Mouse (Mus musculus) embryonic facial prominence, embryonic 15.5 days (tissue): ENCODE results near the gene Icos. TPM values are rescaled to one million over a fixed set of nuclear protein-coding genes. Genes with fewer than 3 reads are reported as not detected.

Source experiments
- ATAC-seq: fragments of 200-750 bp; cut with Nextera tagmentation; 2 replicates; pipeline ENCODE4 v1.8.0; 2017; ENCODE audit warnings: low read depth, moderate TSS enrichment; ENCODE audit not compliant: insufficient number of reproducible peaks, low FRiP score, low TSS enrichment
- H3K27ac ChIP-seq: fragments of 300-500 bp; sonication (generic); replicated peaks from 2 replicates; pipeline ENCODE4 v1.5.1; 2015; ENCODE audit warnings: mild to moderate bottlenecking, inconsistent platforms
- H3K27me3 ChIP-seq: fragments of 300-500 bp; sonication (generic); 2 replicates; pipeline ENCODE4 v1.6.1; 2015; ENCODE audit warnings: inconsistent platforms
- H3K36me3 ChIP-seq: fragments of 300-500 bp; sonication (generic); 2 replicates; pipeline ENCODE4 v1.6.1; 2015; ENCODE audit warnings: mild to moderate bottlenecking, inconsistent platforms
- H3K4me1 ChIP-seq: fragments of 300-500 bp; sonication (generic); 2 replicates; pipeline ENCODE4 v1.6.1; 2015; ENCODE audit warnings: inconsistent platforms
- H3K4me2 ChIP-seq: fragments of 300-500 bp; sonication (generic); replicated peaks from 2 replicates; pipeline ENCODE4 v1.6.1; 2015; ENCODE audit warnings: mild to moderate bottlenecking, inconsistent platforms
- H3K4me3 ChIP-seq: fragments of 300-500 bp; sonication (generic); replicated peaks from 2 replicates; pipeline ENCODE4 v1.5.1; 2015; ENCODE audit warnings: mild to moderate bottlenecking, inconsistent platforms
- H3K9ac ChIP-seq: fragments of 300-500 bp; sonication (generic); 2 replicates; pipeline ENCODE4 v1.6.1; 2015; ENCODE audit warnings: inconsistent platforms
- H3K9me3 ChIP-seq: fragments of 300-500 bp; sonication (generic); replicated peaks from 2 replicates; pipeline ENCODE4 v1.6.1; 2016; ENCODE audit warnings: inconsistent platforms
- WGBS: fragments of 180-500 bp; shearing (Covaris S2); methylation state at CpG from one replicate; pipeline ENCODE4 v1.1.7; 2015; 5-methylcytosine and 5-hydroxymethylcytosine counted together
- polyA plus RNA-seq: library from polyadenylated mRNA; unstranded; fragments of >200 nt; fragmentation: Nextera tagmentation; extraction: Ambion mirVana; gene quantifications from 2 replicates; pipeline ENCODE4 v1.2.1, GENCODE M21; 2015

Icos gene
- polyA plus RNA-seq, 1 experiment from 2014 or later, result 0.45 TPM

DNA sequence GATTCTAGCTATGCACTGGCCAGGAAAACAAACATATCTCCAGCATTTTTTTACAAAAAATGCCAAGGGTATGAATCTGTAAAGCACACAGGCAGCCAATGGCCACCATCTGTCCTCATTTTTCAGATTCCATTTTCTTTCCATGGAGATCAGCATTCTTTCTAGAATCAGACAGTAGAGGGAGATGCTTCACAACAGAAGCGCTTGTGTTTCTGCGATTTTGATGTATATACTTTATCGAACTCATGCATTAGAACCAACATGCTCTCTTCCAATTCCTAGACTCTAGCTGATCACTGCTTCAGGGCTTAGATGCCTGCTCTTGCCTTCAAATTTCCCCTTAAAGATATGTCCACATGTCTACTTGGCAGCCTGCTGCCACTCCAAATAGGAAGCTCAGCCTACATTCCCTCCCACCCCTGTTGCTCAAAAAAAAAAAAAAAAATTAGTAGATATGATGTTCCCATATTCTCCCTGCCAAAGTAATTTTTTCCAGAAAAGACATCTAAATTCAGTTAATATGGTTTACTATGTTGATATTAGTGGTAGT, 20.4 kb downstream of the Icos start:
- H3K36me3 ChIP-seq, result no peaks in the 10 kb centered on the region
- H3K27me3 ChIP-seq, result no peaks in the 10 kb centered on the region
- no peak overlapping the region for H3K4me3 ChIP-seq
- no peak overlapping the region for H3K4me2 ChIP-seq
- H3K4me1 ChIP-seq, result no peaks in the 10 kb centered on the region
- H3K9ac ChIP-seq, result no peak overlapping the region
- WGBS, result 65% methylated on average over 3 of the region's 3 CpGs
- no peaks in the 10 kb centered on the region for H3K9me3 ChIP-seq
- no peak overlapping the region for H3K27ac ChIP-seq
- ATAC-seq, result no peak

DNA sequence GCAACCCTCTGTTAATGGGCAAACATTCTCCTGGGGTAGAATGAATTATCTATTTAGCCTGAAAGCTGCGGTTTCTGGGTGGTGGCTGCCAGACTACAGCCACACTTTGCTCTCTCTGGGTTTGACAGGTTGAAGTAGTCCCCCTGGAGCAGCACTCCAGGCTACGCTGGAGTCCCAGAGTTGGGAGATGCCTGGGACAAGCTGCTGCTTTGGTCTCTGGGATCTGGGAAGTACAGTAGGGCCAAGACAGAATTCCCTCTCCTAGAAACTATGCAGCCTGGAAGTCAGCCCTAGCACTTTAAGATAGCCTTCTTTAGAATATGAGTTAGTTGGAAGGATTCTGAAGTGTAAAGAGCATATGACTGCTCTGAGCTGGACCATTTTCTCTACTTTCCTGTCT, 21.0 kb downstream of the Icos start:
- Histone ChIP-seq H3K27me3 (no peaks in the 10 kb centered on the region), H3K4me1 (no peaks in the 10 kb centered on the region), H3K27ac (no peak overlapping the region), H3K36me3 (no peaks in the 10 kb centered on the region), H3K9me3 (no peaks in the 10 kb centered on the region), H3K9ac (no peak overlapping the region), H3K4me2 (no peak overlapping the region), H3K4me3 (no peak overlapping the region)
- no peak for ATAC-seq
- WGBS, result 72% methylated on average over 2 of the region's 2 CpGs

DNA sequence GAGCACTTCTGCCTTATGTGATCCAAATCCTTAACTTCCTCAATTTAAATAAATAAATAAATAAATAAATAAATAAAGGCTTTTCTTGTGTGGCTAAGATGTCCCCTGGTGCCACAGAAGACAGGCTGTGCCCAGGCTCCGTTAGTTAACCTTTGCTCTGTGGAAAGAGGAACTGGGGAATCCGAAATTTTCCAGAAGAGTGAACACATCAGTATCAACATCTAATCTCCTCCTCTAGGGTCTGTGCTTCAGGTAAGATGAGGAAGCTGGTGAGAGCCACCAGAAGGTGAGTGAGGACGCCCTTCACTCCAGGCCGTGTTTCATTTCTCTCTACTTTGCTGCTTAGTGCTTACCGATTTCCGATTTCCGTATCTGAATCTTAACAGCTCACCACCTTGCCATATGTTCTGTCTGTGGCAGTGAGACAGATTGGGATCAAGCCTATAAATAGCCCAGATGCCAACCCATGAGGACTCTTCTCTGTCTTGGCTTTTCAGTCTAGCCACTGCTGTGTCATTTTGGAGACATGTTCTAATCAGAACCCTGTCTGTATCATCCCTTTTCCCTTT, 24.1 kb downstream of the Icos start:
- H3K9ac ChIP-seq, result no peak overlapping the region
- ATAC-seq, result no peak
- no peaks in the 10 kb centered on the region for H3K9me3 ChIP-seq
- no peaks in the 10 kb centered on the region for H3K4me1 ChIP-seq
- H3K27ac ChIP-seq, result no peak overlapping the region
- no peaks in the 10 kb centered on the region for H3K36me3 ChIP-seq
- no peak overlapping the region for H3K4me3 ChIP-seq
- 88% methylated on average over 7 of the region's 7 CpGs for WGBS
- H3K4me2 ChIP-seq, result no peak overlapping the region
- no peaks in the 10 kb centered on the region for H3K27me3 ChIP-seq

DNA sequence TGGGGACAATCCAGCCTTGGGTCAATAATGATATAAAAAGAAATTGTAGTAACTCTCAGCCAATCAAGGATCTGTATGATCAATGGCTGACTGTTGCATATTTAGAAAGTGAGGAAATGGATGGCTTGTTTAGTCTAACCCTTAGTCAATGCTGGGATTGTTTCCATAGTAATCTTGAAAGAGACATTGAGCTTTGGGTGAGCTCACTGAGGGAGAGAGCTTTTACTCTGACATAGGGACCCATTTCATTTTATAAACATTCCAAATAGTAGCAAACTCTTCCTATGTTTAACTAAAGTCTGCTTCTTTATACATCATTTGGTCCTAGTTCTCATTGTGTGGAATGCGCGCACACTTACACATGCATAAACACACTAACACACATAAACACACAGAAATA, 28.5 kb downstream of the Icos start:
- no peak overlapping the region for H3K27ac ChIP-seq
- H3K9me3 ChIP-seq, result no peaks in the 10 kb centered on the region
- ATAC-seq, result no peak
- H3K4me2 ChIP-seq, result no peak overlapping the region
- H3K4me1 ChIP-seq, result no peaks in the 10 kb centered on the region
- no peaks in the 10 kb centered on the region for H3K27me3 ChIP-seq
- 91% methylated on average over 2 of the region's 2 CpGs for WGBS
- no peak overlapping the region for H3K4me3 ChIP-seq
- H3K9ac ChIP-seq, result no peak overlapping the region
- no peaks in the 10 kb centered on the region for H3K36me3 ChIP-seq

DNA sequence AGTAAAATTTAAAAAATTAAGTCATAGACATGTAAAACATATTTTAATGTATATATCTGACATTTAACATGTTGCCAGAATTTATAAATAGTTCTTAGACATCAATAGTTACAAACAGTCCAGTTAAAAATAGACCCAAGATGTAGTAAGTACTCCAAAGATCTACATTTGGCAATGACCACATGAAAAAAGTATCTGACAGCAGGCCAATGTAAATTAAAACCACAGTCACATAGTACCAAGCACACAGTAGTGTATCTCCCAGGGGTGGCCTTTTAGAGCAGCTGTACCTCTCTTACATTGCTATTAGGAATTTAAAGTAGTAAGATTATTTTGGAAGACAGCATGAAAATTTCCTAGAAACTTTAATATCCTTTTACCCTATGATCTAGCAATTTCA, 29.8 kb downstream of the Icos start:
- H3K9ac ChIP-seq, result no peak overlapping the region
- H3K27ac ChIP-seq, result no peak overlapping the region
- H3K27me3 ChIP-seq, result no peaks in the 10 kb centered on the region
- ATAC-seq, result no peak
- no peaks in the 10 kb centered on the region for H3K4me1 ChIP-seq
- no peaks in the 10 kb centered on the region for H3K36me3 ChIP-seq
- no peak overlapping the region for H3K4me3 ChIP-seq
- no peak overlapping the region for H3K4me2 ChIP-seq
- no peaks in the 10 kb centered on the region for H3K9me3 ChIP-seq

DNA sequence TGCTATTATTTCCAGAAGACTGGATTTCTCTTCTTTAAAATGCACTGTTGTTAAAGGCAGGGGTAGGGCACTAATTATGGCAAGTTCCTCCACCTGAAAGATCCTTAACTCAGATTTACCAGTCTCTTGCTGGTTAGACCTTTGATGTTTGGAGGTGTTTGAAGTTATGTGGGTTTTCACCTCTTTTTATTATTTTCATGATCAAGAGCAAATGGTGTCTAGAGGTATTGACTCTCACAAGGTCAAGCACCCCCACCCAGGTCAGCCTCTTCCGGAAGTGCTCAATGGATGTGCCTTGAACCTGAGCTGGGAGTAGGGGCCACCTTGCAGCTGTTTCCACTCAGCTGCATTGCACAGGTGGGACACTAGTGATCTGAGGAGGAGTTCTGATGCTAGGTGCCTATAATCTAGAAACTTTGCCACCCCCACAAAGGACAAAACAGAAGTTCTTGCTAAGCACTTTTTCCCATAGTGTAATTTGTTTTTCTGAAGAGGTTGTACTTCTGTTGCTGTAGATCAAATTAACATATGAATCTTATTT, 38.9 kb downstream of the Icos start:
- no peak overlapping the region for H3K4me2 ChIP-seq
- no peaks in the 10 kb centered on the region for H3K4me1 ChIP-seq
- H3K27ac ChIP-seq, result no peak overlapping the region
- no peak overlapping the region for H3K9ac ChIP-seq
- WGBS, result 63% methylated on average over 1 of the region's 1 CpGs
- no peaks in the 10 kb centered on the region for H3K27me3 ChIP-seq
- ATAC-seq, result no peak
- H3K4me3 ChIP-seq, result no peak overlapping the region
- H3K36me3 ChIP-seq, result no peaks in the 10 kb centered on the region
- no peaks in the 10 kb centered on the region for H3K9me3 ChIP-seq

DNA sequence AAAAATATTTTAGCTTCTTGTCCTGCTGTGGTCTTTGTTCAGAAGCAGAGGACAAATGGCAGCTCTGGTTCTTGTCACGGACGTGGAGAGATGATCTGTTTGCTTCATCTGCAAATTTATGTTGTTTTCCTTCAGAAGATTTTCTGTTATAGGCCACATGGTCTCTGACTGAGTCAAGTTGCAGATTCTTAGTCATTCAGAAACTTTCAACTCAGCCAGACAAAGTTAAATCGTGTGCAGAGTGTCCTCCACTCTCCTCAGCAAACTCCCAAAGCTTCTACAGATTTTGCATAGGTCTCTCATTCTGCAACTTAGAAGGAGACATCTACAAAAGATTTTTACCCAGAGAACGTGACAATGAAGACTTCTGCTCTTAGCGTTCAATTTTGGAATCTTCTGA, 49.0 kb downstream of the Icos start:
- ATAC-seq, result no peak
- WGBS, result 71% methylated on average over 5 of the region's 5 CpGs
- Histone ChIP-seq H3K4me3 (no peak overlapping the region), H3K4me1 (no peaks in the 10 kb centered on the region), H3K4me2 (no peak overlapping the region), H3K9me3 (no peaks in the 10 kb centered on the region), H3K27me3 (no peaks in the 10 kb centered on the region), H3K27ac (no peak overlapping the region), H3K9ac (no peak overlapping the region), H3K36me3 (no peaks in the 10 kb centered on the region)

DNA sequence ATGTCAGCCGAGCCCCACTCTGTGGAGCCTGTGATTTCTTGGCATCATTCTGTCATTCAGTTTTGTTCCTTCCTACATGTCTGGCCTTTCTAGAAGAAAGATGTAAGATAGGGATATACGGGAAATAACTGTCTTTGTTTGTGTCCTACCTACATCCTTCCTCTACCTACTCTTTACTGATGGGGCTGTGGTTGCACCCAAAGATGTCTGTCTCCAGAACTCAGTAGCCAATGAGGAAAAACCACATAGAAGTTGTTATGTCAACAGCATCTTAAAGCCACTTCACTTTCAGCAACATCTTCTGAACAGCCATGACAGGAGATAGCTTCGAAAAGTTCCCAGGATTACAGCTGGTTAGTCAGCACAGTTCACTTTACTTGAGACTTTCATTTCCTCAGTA, 49.8 kb downstream of the Icos start:
- H3K27me3 ChIP-seq, result no peaks in the 10 kb centered on the region
- H3K27ac ChIP-seq, result no peak overlapping the region
- no peaks in the 10 kb centered on the region for H3K36me3 ChIP-seq
- H3K9ac ChIP-seq, result no peak overlapping the region
- no peaks in the 10 kb centered on the region for H3K9me3 ChIP-seq
- no peak for ATAC-seq
- WGBS, result 93% methylated on average over 3 of the region's 3 CpGs
- H3K4me2 ChIP-seq, result no peak overlapping the region
- no peak overlapping the region for H3K4me3 ChIP-seq
- no peaks in the 10 kb centered on the region for H3K4me1 ChIP-seq

DNA sequence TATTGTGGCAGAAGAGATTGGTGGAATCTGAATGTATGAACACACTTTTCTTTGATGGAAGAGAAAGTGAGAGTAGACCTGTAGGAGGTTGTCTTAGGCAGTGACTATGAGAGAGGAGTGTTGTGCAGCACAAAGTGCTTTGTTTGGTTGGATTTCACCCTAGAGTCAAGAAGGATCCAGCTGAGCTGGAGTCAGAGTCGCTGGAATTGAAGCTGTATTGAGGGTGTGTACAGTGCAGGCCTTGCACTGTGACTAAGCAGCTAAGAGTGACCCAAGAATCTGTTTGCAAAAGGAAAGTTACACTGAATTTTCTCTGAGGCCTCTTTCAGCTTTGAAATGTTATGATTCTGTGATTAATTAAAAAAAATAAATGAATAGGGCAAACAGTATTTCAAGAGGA, 52.2 kb downstream of the Icos start:
- ATAC-seq, result no peak
- no peaks in the 10 kb centered on the region for H3K4me1 ChIP-seq
- WGBS, result 30% methylated on average over 1 of the region's 1 CpGs

DNA sequence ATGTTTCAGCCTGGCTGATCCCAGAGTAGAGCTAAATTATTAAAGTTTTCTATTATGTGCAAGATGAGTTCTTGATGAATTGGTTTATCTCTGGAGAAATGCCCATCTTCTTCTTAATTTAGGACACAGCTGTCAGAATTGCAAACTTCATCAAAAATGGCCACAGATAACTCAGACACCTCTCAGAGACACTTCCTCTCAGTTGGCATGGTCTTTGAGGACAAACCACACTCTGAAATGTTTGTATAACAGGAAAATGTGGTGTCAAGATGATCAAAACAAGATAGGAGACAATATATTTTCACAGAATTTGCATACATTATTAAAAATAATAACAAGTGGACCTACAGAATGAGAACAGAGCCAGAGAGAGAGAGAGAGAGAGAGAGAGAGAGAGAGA, 52.8 kb downstream of the Icos start:
- no peak for ATAC-seq
- Histone ChIP-seq H3K27ac (no peak overlapping the region), H3K4me3 (no peak overlapping the region), H3K4me2 (no peak overlapping the region), H3K9me3 (no peaks in the 10 kb centered on the region), H3K36me3 (no peaks in the 10 kb centered on the region), H3K27me3 (no peaks in the 10 kb centered on the region), H3K4me1 (no peaks in the 10 kb centered on the region), H3K9ac (no peak overlapping the region)

More for the DNA sequence above, 52.2 kb downstream of the Icos start:
- H3K36me3 ChIP-seq, result no peaks in the 10 kb centered on the region
- H3K27ac ChIP-seq, result no peak overlapping the region
- H3K4me3 ChIP-seq, result no peak overlapping the region
- H3K9ac ChIP-seq, result no peak overlapping the region
- no peaks in the 10 kb centered on the region for H3K9me3 ChIP-seq
- H3K27me3 ChIP-seq, result no peaks in the 10 kb centered on the region
- no peak overlapping the region for H3K4me2 ChIP-seq

DNA sequence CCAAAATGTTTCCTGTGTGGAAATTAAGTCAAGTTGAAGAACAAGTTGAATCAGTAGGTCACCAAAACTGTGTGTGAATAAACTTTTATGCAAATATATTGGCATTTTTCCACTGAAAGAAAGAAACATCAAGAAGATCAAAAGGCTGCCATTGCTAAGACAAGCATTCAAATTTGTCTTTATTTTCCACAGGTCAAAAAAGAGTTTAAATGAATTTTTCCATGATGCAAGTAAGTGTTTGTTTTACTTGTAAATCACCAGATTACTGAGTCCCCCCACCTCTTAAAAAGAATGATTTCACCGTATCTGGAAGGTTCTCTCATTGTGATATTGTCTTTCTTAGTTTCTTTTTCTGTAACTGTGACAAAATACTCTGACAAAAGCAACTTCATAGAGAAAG, 57.5 kb downstream of the Icos start:
- WGBS, result 63% methylated on average over 1 of the region's 1 CpGs
- Histone ChIP-seq H3K4me3 (no peak overlapping the region), H3K27me3 (no peaks in the 10 kb centered on the region), H3K4me1 (no peaks in the 10 kb centered on the region), H3K9me3 (no peaks in the 10 kb centered on the region), H3K36me3 (no peaks in the 10 kb centered on the region), H3K4me2 (no peak overlapping the region), H3K9ac (no peak overlapping the region), H3K27ac (no peak overlapping the region)
- ATAC-seq, result no peak

DNA sequence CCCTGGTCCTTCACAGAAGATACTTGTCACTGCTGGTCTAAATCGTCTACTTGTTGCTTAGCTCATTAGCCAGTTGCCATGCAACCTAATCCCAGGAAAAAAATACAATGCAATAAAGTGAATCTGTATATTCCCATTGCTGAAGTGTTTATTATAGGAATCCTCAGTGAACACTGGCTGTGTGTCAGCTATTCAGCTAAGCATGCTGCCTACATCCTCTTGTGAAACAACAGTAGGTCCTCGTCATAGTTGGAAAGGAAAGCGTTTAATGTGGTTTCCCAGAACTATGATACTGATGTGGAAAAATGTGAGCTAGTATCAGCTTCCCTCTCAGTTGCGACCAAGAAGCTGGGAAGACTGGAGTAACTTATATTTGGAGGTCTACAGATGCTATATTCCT, 60.5 kb downstream of the Icos start:
- Histone ChIP-seq H3K27me3 (no peaks in the 10 kb centered on the region), H3K4me3 (no peak overlapping the region), H3K36me3 (no peaks in the 10 kb centered on the region), H3K4me1 (no peaks in the 10 kb centered on the region), H3K27ac (no peak overlapping the region), H3K4me2 (no peak overlapping the region), H3K9ac (no peak overlapping the region), H3K9me3 (no peaks in the 10 kb centered on the region)
- WGBS, result 58% methylated on average over 4 of the region's 4 CpGs
- ATAC-seq, result no peak
